Mouse (Mus musculus) myocyte (in vitro differentiated cells): ENCODE data around the gene Stard7. TPM values are rescaled to one million over a fixed set of nuclear protein-coding genes. Genes with fewer than 3 reads are reported as not detected.

ENCODE experiments used
- H3K27me3 ChIP-seq: one replicate; pipeline ENCODE4 v1.6.1; 2011; ENCODE audit not compliant: control insufficient read depth, insufficient read depth, insufficient read length
- H3K36me3 ChIP-seq: one replicate; pipeline ENCODE4 v1.6.1; 2011; ENCODE audit not compliant: control insufficient read depth, insufficient read depth
- H3K4me2 ChIP-seq: one replicate; pipeline ENCODE4 v1.6.1; 2011; ENCODE audit warnings: low read depth, control low read depth
- H3K4me3 ChIP-seq: one replicate; pipeline ENCODE4 v1.5.1; 2011; ENCODE audit warnings: mild to moderate bottlenecking, control low read depth, moderate library complexity
- H3K79me2 ChIP-seq: one replicate; pipeline ENCODE4 v1.6.1; 2011; ENCODE audit not compliant: control insufficient read depth, insufficient read depth
- H3ac ChIP-seq: one replicate; pipeline ENCODE4 v1.6.1; 2011; ENCODE audit not compliant: control insufficient read depth, insufficient read length
- CEBPB ChIP-seq: IDR thresholded peaks from 2 replicates; pipeline ENCODE4 v1.6.1; 2011; ENCODE audit warnings: mild to moderate bottlenecking, moderate library complexity; ENCODE audit not compliant: poor library complexity, insufficient read depth, severe bottlenecking
- E2F4 ChIP-seq: IDR thresholded peaks from one replicate; pipeline ENCODE4 v1.6.1; 2011; ENCODE audit warnings: mild to moderate bottlenecking, control low read depth, moderate library complexity; ENCODE audit not compliant: insufficient read depth
- MAX ChIP-seq: IDR thresholded peaks from one replicate; pipeline ENCODE4 v1.6.1; 2011; ENCODE audit warnings: low read depth, mild to moderate bottlenecking, control low read depth
- MYOD1 ChIP-seq, 3 experiments: IDR thresholded peaks; one replicate each; pipeline ENCODE4 v1.6.1; 2011; ENCODE audit warnings: control low read depth in 2 of 3, low read depth in 2 of 3, mild to moderate bottlenecking in 2 of 3, moderate library complexity in 1 of 3; ENCODE audit not compliant: insufficient read length in 2 of 3, control insufficient read depth in 1 of 3
- MYOG ChIP-seq, 3 experiments: IDR thresholded peaks; one replicate each; pipeline ENCODE4 v1.6.1; 2011; ENCODE audit warnings: control low read depth in 2 of 3, low read depth in 2 of 3, mild to moderate bottlenecking in 2 of 3; ENCODE audit not compliant: insufficient read length in 2 of 3, control insufficient read depth in 1 of 3, insufficient read depth in 1 of 3
- POLR2A ChIP-seq: IDR thresholded peaks from one replicate; pipeline ENCODE4 v1.6.1; 2011; ENCODE audit warnings: low read depth, mild to moderate bottlenecking, control low read depth, moderate library complexity; ENCODE audit not compliant: insufficient read length
- POLR2AphosphoS2 ChIP-seq: IDR thresholded peaks from one replicate; pipeline ENCODE4 v1.6.1; 2011; ENCODE audit warnings: low read depth, control low read depth; ENCODE audit not compliant: insufficient read length
- REST ChIP-seq: IDR thresholded peaks from one replicate; pipeline ENCODE4 v1.6.1; 2011; ENCODE audit warnings: mild to moderate bottlenecking, control low read depth, moderate library complexity; ENCODE audit not compliant: insufficient read depth, insufficient read length
- SRF ChIP-seq: IDR thresholded peaks from one replicate; pipeline ENCODE4 v1.6.1; 2011; ENCODE audit warnings: low read depth; ENCODE audit not compliant: control insufficient read depth, insufficient read length
- TCF12 ChIP-seq: IDR thresholded peaks from one replicate; pipeline ENCODE4 v1.6.1; 2011; ENCODE audit warnings: mild to moderate bottlenecking, control low read depth; ENCODE audit not compliant: poor library complexity, insufficient read depth, severe bottlenecking
- TCF3 ChIP-seq: IDR thresholded peaks from one replicate; pipeline ENCODE4 v1.6.1; 2011; ENCODE audit warnings: low read depth, control low read depth; ENCODE audit not compliant: insufficient read length
- USF1 ChIP-seq: IDR thresholded peaks from one replicate; pipeline ENCODE4 v1.6.1; 2011; ENCODE audit warnings: low read depth, mild to moderate bottlenecking, control low read depth, moderate library complexity
- polyA plus RNA-seq: library from polyadenylated mRNA; unstranded; fragments of >200 nt; fragmentation: generic; extraction: Trizol; gene quantifications from one replicate; pipeline ENCODE4 v1.2.1, GENCODE M21; 2012; ENCODE audit warnings: missing spikeins

The Stard7 gene
- polyA plus RNA-seq, 1 experiment = 25.9 TPM

DNA sequence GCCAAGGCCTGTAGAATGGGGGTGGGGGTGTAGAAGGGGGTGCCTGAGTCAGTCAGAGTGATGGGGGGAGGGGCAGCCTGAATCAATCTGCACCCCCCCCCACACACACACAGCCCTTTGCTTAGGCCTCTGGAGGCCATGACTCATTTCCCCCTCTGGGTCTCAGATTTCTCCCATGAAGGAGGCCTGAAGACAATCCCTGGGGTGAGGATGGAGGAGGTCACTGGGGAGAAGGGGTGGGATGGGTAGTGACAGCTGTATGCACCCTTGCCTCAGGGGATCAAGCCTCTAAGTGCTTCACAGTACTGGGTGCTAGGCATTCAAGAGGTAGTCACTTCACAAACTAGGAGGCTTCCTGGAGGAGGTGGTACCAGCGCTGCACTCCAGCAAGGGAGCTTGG lies 53.6 kb downstream of the Stard7 start:
- TF ChIP-seq MYOD1 (IDR thresholded peaks at IDR 0.05; ENCODE audit: control insufficient read depth in 1 of 3, insufficient read length in 2 of 3, low read depth in 2 of 3) = peak; percentile 71 to 94 (median 94)
- TF ChIP-seq MYOG (IDR thresholded peaks at IDR 0.05; ENCODE audit: control insufficient read depth in 1 of 3, insufficient read depth in 1 of 3, insufficient read length in 2 of 3, low read depth in 2 of 3) = peak in 1 of 3 experiments; percentile 58
- no peak for TF ChIP-seq TCF3

DNA sequence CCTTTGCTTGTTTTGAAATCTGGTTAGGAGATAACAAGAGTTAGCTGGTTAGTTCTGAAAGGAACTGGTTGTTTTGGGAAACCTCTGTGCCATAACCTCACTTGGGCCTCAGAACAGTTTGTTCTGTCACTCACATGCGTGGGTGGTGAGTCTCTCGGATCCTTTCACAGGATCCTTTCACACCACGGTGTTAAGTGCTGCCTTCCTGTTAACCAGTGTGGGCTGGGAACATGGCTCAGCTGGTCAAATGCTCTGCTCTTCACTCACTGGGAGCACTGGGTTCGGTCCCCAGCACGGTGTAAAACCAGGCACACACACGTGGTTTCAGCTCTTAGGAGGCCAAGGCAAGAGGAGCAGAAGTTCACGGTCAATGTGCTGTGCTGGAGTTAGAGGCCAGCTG lies 54.4 kb downstream of the Stard7 start:
- no peaks in the 10 kb centered on the region for H3K27me3 ChIP-seq
- H3K79me2 ChIP-seq = no peaks in the 10 kb centered on the region
- H3ac ChIP-seq = no peak overlapping the region
- TF ChIP-seq USF1 (no peak), POLR2AphosphoS2 (no peak)
- H3K4me2 ChIP-seq = no peak overlapping the region
- H3K36me3 ChIP-seq = no peaks in the 10 kb centered on the region
- no peak overlapping the region for H3K4me3 ChIP-seq

More for the DNA sequence above, 53.6 kb downstream of the Stard7 start:
- H3K4me3 ChIP-seq = no peak overlapping the region
- no peak overlapping the region for H3ac ChIP-seq
- H3K79me2 ChIP-seq = no peaks in the 10 kb centered on the region
- H3K27me3 ChIP-seq = no peaks in the 10 kb centered on the region
- H3K36me3 ChIP-seq = no peaks in the 10 kb centered on the region
- peak overlapping the region; percentile 61 for H3K4me2 ChIP-seq

- no peaks in the 10 kb centered on the region for H3K36me3 ChIP-seq
- TF ChIP-seq POLR2A = no peak
- TF ChIP-seq MYOG (IDR thresholded peaks at IDR 0.05; ENCODE audit: control insufficient read depth in 1 of 3, insufficient read depth in 1 of 3, insufficient read length in 2 of 3, low read depth in 2 of 3) = no peak
- TF ChIP-seq MAX = no peak
- no peak for TF ChIP-seq MYOD1 (IDR thresholded peaks at IDR 0.05; ENCODE audit: control insufficient read depth in 1 of 3, insufficient read length in 2 of 3, low read depth in 2 of 3)
- no peak for TF ChIP-seq E2F4
- TF ChIP-seq REST = no peak
- no peak overlapping the region for H3K4me2 ChIP-seq
Measured at GRCm38 (mm10) chr2:127328090-127328851, 58.3 kb downstream of the Stard7 start.

GRCm38 (mm10) chr2:127332807-127333570 lies 63.0 kb downstream of the Stard7 start:
- no peak overlapping the region for H3K4me3 ChIP-seq
- peak overlapping the region; percentile 51 for H3K4me2 ChIP-seq
- H3ac ChIP-seq = no peak overlapping the region
- H3K79me2 ChIP-seq = no peaks in the 10 kb centered on the region
- no peaks in the 10 kb centered on the region for H3K36me3 ChIP-seq
- TF ChIP-seq MYOG (IDR thresholded peaks at IDR 0.05; ENCODE audit: control insufficient read depth in 1 of 3, insufficient read depth in 1 of 3, insufficient read length in 2 of 3, low read depth in 2 of 3) = peak in 1 of 3 experiments; percentile 21
- TF ChIP-seq MYOD1 (IDR thresholded peaks at IDR 0.05; ENCODE audit: control insufficient read depth in 1 of 3, insufficient read length in 2 of 3, low read depth in 2 of 3) = peak in 2 of 3 experiments; percentile 17 to 67
- no peak for TF ChIP-seq TCF12
- TF ChIP-seq USF1 = peak; percentile 85
- TF ChIP-seq CEBPB = no peak
- no peak for TF ChIP-seq POLR2AphosphoS2
- H3K27me3 ChIP-seq = no peaks in the 10 kb centered on the region

More at GRCm38 (mm10) chr2:127328090-127328851, 58.3 kb downstream of the Stard7 start:
- Histone ChIP-seq H3ac (no peak overlapping the region), H3K27me3 (no peaks in the 10 kb centered on the region), H3K4me3 (no peak overlapping the region), H3K79me2 (no peaks in the 10 kb centered on the region)

DNA sequence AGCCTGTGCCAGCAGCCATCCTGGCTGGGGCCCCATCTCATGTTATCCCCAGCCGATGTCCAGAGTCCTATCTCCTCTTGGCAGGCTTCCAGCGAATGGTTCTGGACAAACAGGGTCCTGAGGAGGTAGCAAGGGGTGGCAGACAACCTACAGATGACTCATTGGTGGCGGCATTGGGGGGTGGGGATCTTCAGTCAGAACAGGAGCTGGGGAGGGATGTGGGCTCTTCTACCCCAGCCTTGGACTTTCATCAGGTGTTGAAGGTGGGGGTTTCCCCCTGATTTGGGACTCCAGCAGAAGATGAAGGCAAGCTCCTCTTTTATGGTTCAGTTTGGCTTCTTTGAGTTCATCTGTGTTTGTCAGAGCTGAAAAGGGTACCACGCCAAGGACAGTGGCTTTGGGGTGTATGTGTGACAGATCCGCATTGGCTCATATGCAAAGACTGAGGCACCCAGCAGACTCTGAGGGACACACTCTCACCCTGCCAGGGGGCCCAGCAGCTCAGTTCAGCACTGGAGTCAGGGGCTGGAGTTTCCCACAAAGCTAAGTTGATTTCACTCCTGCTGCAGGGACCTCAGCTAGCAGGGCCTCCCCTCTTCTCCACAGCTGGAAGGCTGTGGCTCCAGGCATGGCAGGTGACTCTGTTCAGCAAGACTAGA lies 64.1 kb downstream of the Stard7 start:
- no peak overlapping the region for H3ac ChIP-seq
- TF ChIP-seq TCF3 (no peak), CEBPB (no peak), E2F4 (no peak), SRF (no peak), POLR2A (no peak), REST (no peak), POLR2AphosphoS2 (no peak), MYOD1 (IDR thresholded peaks at IDR 0.05; ENCODE audit: control insufficient read depth in 1 of 3, insufficient read length in 2 of 3, low read depth in 2 of 3) (no peak), MAX (no peak), TCF12 (no peak), USF1 (no peak), MYOG (IDR thresholded peaks at IDR 0.05; ENCODE audit: control insufficient read depth in 1 of 3, insufficient read depth in 1 of 3, insufficient read length in 2 of 3, low read depth in 2 of 3) (no peak)
- no peak overlapping the region for H3K4me3 ChIP-seq
- H3K27me3 ChIP-seq = no peaks in the 10 kb centered on the region
- H3K4me2 ChIP-seq = peak overlapping the region; percentile 51
- H3K79me2 ChIP-seq = no peaks in the 10 kb centered on the region
- no peaks in the 10 kb centered on the region for H3K36me3 ChIP-seq
